Mouse (Mus musculus): Measurements from ENCODE around the gene Tbc1d14. TPM values are rescaled to one million over a fixed set of nuclear protein-coding genes. Genes with fewer than 3 reads are reported as not detected.

Gene Tbc1d14
- polyA plus RNA-seq, 1 experiment from 2014 or later, result 54.8 TPM

DNA sequence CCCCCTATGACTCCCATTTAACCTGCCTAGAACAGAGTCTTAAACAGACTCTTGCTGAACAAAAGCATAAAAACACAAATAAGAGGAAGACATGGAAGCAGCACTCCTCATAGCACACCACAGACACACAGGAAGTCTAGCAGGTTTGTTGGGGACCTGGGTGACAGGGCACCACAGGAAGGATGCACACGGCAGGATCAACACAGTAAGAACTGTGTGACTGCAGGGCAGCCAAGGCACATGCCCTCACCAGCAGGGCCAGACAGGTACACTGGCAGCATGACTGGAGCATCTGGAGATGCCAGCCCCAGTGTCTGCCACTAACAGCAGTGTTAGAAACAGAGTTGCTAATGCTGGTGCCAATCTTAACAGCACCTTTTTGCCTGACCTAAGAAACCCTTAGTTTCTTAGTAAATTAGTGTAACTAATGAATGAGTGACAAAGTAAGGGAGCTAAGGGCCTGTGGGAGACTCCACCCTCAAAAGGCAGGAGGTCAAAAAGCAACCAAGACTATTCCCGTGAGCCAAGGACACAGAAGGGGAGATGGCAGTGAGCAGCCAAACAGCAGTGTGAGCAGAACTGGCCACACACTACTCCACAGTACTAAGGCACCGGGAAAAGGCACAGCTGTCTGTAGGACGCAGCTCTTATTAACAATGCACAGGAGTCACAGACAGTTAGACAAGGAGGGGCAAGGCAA lies 22.4 kb downstream of the Tbc1d14 start:
- H3K4me3 ChIP-seq (ENCODE audit: low read length), result no peak overlapping the region
- no peaks in the 10 kb centered on the region for H3K27me3 ChIP-seq (ENCODE audit: insufficient read depth, low read length)
- no peaks in the 10 kb centered on the region for H3K9me3 ChIP-seq (ENCODE audit: low read length)
- peaks cover 10% of the 10 kb centered on the region for H3K36me3 ChIP-seq (ENCODE audit: insufficient read depth, low read length)
- no peak overlapping the region for H3K9ac ChIP-seq (replicated peaks; ENCODE audit: low read length)
- no peak for ATAC-seq (ENCODE audit: low FRiP score, low TSS enrichment)
- WGBS, result 86% methylated on average over 4 of the region's 4 CpGs
- no peak overlapping the region for H3K27ac ChIP-seq (ENCODE audit: low read length)
- H3K4me2 ChIP-seq (replicated peaks; ENCODE audit: low read depth, low read length), result no peak overlapping the region
- H3K4me1 ChIP-seq (ENCODE audit: insufficient read depth, low read length), result peaks cover 53% of the 10 kb centered on the region

DNA sequence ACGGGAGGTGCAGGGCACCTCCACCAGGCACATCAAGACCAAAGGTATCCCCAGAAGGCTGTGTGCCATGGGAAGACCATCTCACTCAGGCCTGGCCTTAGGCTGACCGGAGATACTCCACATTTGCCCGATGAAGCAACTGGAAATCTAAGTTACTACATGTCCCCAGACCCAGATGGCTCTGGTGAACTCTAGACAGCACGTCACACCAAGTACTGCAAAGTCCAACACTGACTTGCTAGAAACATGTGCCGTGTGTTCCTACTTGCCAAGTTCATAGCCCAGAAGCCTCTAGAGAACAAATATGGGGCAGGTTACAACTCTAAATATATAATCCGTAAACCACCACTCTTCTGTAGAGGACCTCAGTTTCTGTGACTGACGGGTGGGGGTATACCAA lies 23.0 kb downstream of the Tbc1d14 start:
- Histone ChIP-seq H3K4me1 (ENCODE audit: insufficient read depth, low read length) (peaks cover 49% of the 10 kb centered on the region), H3K9ac (replicated peaks; ENCODE audit: low read length) (no peak overlapping the region), H3K4me3 (ENCODE audit: low read length) (no peak overlapping the region), H3K9me3 (ENCODE audit: low read length) (no peaks in the 10 kb centered on the region), H3K36me3 (ENCODE audit: insufficient read depth, low read length) (peaks cover 10% of the 10 kb centered on the region), H3K4me2 (replicated peaks; ENCODE audit: low read depth, low read length) (no peak overlapping the region), H3K27me3 (ENCODE audit: insufficient read depth, low read length) (no peaks in the 10 kb centered on the region), H3K27ac (ENCODE audit: low read length) (no peak overlapping the region)
- 91% methylated on average over 7 of the region's 7 CpGs for whole genome bisulfite sequencing
- no peak for ATAC-seq (ENCODE audit: low FRiP score, low TSS enrichment)

GRCm38 (mm10) chr5:36568118-36568517 lies 25.0 kb downstream of the Tbc1d14 start:
- 0 out of 2 replicates have a peak, but pooled peaks have one; percentile 44 for ATAC-seq (ENCODE audit: low FRiP score, low TSS enrichment)
- peak overlapping the region; percentile 19; the same call in 1 of the 2 replicates for H3K27ac ChIP-seq (ENCODE audit: low read length)
- no peaks in the 10 kb centered on the region for H3K27me3 ChIP-seq (ENCODE audit: insufficient read depth, low read length)
- peaks cover 37% of the 10 kb centered on the region for H3K4me1 ChIP-seq (ENCODE audit: insufficient read depth, low read length)
- WGBS, result 51% methylated on average over 4 of the region's 4 CpGs
- no peak overlapping the region for H3K4me2 ChIP-seq (replicated peaks; ENCODE audit: low read depth, low read length)
- peaks cover 10% of the 10 kb centered on the region for H3K36me3 ChIP-seq (ENCODE audit: insufficient read depth, low read length)
- no peak overlapping the region for H3K9ac ChIP-seq (replicated peaks; ENCODE audit: low read length)
- no peak overlapping the region for H3K4me3 ChIP-seq (ENCODE audit: low read length)
- H3K9me3 ChIP-seq (ENCODE audit: low read length), result no peaks in the 10 kb centered on the region

GRCm38 (mm10) chr5:36567627-36568026 lies 25.4 kb downstream of the Tbc1d14 start:
- Histone ChIP-seq H3K9ac (replicated peaks; ENCODE audit: low read length) (no peak overlapping the region; the same call in 1 of the 2 replicates), H3K36me3 (ENCODE audit: insufficient read depth, low read length) (peaks cover 10% of the 10 kb centered on the region), H3K4me1 (ENCODE audit: insufficient read depth, low read length) (peaks cover 42% of the 10 kb centered on the region), H3K27ac (ENCODE audit: low read length) (peak overlapping the region; percentile 40; the same call in 1 of the 2 replicates), H3K4me3 (ENCODE audit: low read length) (no peak overlapping the region), H3K27me3 (ENCODE audit: insufficient read depth, low read length) (no peaks in the 10 kb centered on the region), H3K9me3 (ENCODE audit: low read length) (no peaks in the 10 kb centered on the region), H3K4me2 (replicated peaks; ENCODE audit: low read depth, low read length) (no peak overlapping the region)
- WGBS, result 36% methylated on average over 2 of the region's 2 CpGs
- no peak for ATAC-seq (ENCODE audit: low FRiP score, low TSS enrichment)

DNA sequence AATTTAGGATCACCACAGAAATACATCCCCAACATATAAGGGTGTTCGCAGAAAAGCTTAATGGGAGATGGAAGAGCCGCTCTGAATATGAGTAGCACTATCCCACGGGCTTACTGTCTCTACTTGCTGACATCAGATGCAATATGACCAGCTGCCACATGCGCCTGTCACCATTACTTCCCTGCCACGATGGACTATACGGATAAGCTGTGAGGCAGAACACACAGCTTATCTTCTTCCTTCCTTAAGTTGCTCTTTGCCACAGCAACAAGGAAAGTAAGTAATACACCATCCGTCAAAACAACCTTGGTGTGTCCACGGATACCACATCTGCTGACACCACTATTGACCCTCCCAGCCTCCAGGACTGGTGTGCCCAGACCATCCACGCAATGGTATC lies 28.5 kb downstream of the Tbc1d14 start:
- no peak for ATAC-seq (ENCODE audit: low FRiP score, low TSS enrichment)
- Histone ChIP-seq H3K4me2 (replicated peaks; ENCODE audit: low read depth, low read length) (no peak overlapping the region), H3K4me1 (ENCODE audit: insufficient read depth, low read length) (peaks cover 63% of the 10 kb centered on the region), H3K36me3 (ENCODE audit: insufficient read depth, low read length) (no peaks in the 10 kb centered on the region), H3K27ac (ENCODE audit: low read length) (no peak overlapping the region), H3K4me3 (ENCODE audit: low read length) (no peak overlapping the region), H3K27me3 (ENCODE audit: insufficient read depth, low read length) (no peaks in the 10 kb centered on the region), H3K9ac (replicated peaks; ENCODE audit: low read length) (no peak overlapping the region), H3K9me3 (ENCODE audit: low read length) (no peaks in the 10 kb centered on the region)
- 84% methylated on average over 9 of the region's 9 CpGs for WGBS

DNA sequence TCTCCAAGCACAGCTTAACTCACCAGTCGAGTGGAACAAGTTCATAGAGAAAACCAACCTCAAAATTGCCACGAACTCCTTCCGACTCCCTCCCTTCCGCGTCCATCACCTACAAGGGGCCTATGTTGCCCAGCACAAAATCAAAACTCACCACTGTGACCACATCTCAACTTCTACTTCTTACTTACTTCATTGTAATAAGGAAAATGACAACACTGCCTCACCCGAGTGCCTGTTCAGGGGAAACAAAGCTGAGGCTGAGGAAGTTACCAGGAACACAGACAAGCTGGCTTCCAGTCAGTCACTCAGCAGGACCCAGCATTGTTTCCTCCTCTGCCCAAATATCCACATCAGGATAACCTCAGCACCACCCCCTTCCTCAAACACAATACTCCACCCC lies 29.3 kb downstream of the Tbc1d14 start:
- WGBS, result 84% methylated on average over 6 of the region's 6 CpGs
- H3K4me1 ChIP-seq (ENCODE audit: insufficient read depth, low read length), result peaks cover 61% of the 10 kb centered on the region
- H3K4me3 ChIP-seq (ENCODE audit: low read length), result no peak overlapping the region
- no peak overlapping the region for H3K9ac ChIP-seq (replicated peaks; ENCODE audit: low read length)
- no peak overlapping the region for H3K4me2 ChIP-seq (replicated peaks; ENCODE audit: low read depth, low read length)
- H3K9me3 ChIP-seq (ENCODE audit: low read length), result no peaks in the 10 kb centered on the region
- no peak for ATAC-seq (ENCODE audit: low FRiP score, low TSS enrichment)
- H3K27me3 ChIP-seq (ENCODE audit: insufficient read depth, low read length), result no peaks in the 10 kb centered on the region
- no peak overlapping the region for H3K27ac ChIP-seq (ENCODE audit: low read length)
- H3K36me3 ChIP-seq (ENCODE audit: insufficient read depth, low read length), result no peaks in the 10 kb centered on the region

- H3K27me3 ChIP-seq (ENCODE audit: insufficient read depth, low read length), result no peaks in the 10 kb centered on the region
- 84% methylated on average over 10 of the region's 10 CpGs for WGBS
- no peak overlapping the region for H3K9ac ChIP-seq (replicated peaks; ENCODE audit: low read length)
- H3K36me3 ChIP-seq (ENCODE audit: insufficient read depth, low read length), result no peaks in the 10 kb centered on the region
- no peak for ATAC-seq (ENCODE audit: low FRiP score, low TSS enrichment)
- H3K27ac ChIP-seq (ENCODE audit: low read length), result no peak overlapping the region
- H3K4me3 ChIP-seq (ENCODE audit: low read length), result no peak overlapping the region
- H3K4me2 ChIP-seq (replicated peaks; ENCODE audit: low read depth, low read length), result no peak overlapping the region
- no peaks in the 10 kb centered on the region for H3K9me3 ChIP-seq (ENCODE audit: low read length)
- H3K4me1 ChIP-seq (ENCODE audit: insufficient read depth, low read length), result peaks cover 56% of the 10 kb centered on the region
Observed at GRCm38 (mm10) chr5:36562791-36563445, 30.2 kb downstream of the Tbc1d14 start.

DNA sequence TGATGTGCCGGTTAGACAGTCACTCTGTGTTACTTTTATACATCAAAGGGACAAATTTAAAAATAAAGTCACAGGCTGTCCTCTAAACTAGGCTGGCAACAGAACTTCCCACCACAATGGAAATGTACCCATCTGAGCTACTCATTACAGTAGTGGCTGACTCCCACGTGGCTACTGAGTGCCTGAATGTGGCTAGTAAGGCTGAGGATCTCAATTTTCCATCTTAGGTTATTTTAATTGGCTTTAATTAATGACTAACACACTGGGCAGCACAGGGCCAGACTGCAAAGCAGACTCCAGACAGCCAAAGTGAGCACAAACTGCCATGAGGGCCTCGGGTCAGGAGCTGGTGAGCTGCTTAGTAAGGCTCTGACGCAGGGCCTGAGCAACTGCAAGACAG lies 31.6 kb downstream of the Tbc1d14 start:
- H3K4me3 ChIP-seq (ENCODE audit: low read length), result no peak overlapping the region
- peaks cover 54% of the 10 kb centered on the region for H3K4me1 ChIP-seq (ENCODE audit: insufficient read depth, low read length)
- no peak for ATAC-seq (ENCODE audit: low FRiP score, low TSS enrichment)
- H3K9me3 ChIP-seq (ENCODE audit: low read length), result no peaks in the 10 kb centered on the region
- no peak overlapping the region for H3K27ac ChIP-seq (ENCODE audit: low read length)
- 73% methylated on average over 4 of the region's 4 CpGs for WGBS
- no peaks in the 10 kb centered on the region for H3K36me3 ChIP-seq (ENCODE audit: insufficient read depth, low read length)
- H3K9ac ChIP-seq (replicated peaks; ENCODE audit: low read length), result no peak overlapping the region
- H3K4me2 ChIP-seq (replicated peaks; ENCODE audit: low read depth, low read length), result no peak overlapping the region
- no peaks in the 10 kb centered on the region for H3K27me3 ChIP-seq (ENCODE audit: insufficient read depth, low read length)

- Histone ChIP-seq H3K27me3 (ENCODE audit: insufficient read depth, low read length) (no peaks in the 10 kb centered on the region), H3K4me1 (ENCODE audit: insufficient read depth, low read length) (peaks cover 60% of the 10 kb centered on the region), H3K4me3 (ENCODE audit: low read length) (no peak overlapping the region), H3K9ac (replicated peaks; ENCODE audit: low read length) (no peak overlapping the region), H3K36me3 (ENCODE audit: insufficient read depth, low read length) (no peaks in the 10 kb centered on the region), H3K27ac (ENCODE audit: low read length) (no peak overlapping the region; the same call in 1 of the 2 replicates), H3K9me3 (ENCODE audit: low read length) (no peaks in the 10 kb centered on the region), H3K4me2 (replicated peaks; ENCODE audit: low read depth, low read length) (no peak overlapping the region)
- ATAC-seq (ENCODE audit: low FRiP score, low TSS enrichment), result no peak
- 91% methylated on average over 4 of the region's 4 CpGs for WGBS
Observed at GRCm38 (mm10) chr5:36560490-36560889, 32.6 kb downstream of the Tbc1d14 start.
